Mouse (Mus musculus) lung, postnatal 0 days (tissue): ENCODE measurements at regions not wholly inside any gene's neighbourhood (a gene's known extent, or its start where the extent isn't known, plus 50 kb on each side); places are given as distances from the start of the nearest gene placed in this dataset.

Experiments used
- CTCF ChIP-seq: IDR thresholded peaks from 2 replicates; pipeline ENCODE4 v1.5.1; 2016; ENCODE audit warnings: antibody characterized with exemption, mild to moderate bottlenecking
- EP300 ChIP-seq: IDR thresholded peaks from 2 replicates; pipeline ENCODE4 v1.6.1; 2016; ENCODE audit warnings: antibody characterized with exemption, mild to moderate bottlenecking, control low read depth

- no peak for TF ChIP-seq CTCF
- TF ChIP-seq EP300, result no peak
Observed at GRCm38 (mm10) chr8:98861664-98862306, 554.5 kb downstream of the Cdh8 start.
